8 mouse cellular contexts compared by ENCODE assay signal in genomic region chr13:59770847-59771246, GRCm38 (mm10). TPM values are rescaled to one million over a fixed set of nuclear protein-coding genes. Genes with fewer than 3 reads are reported as not detected.
DNase-seq lines count a peak whose midpoint lies in the region; ATAC-seq lines count a peak whose summit lies in the region.

No protein-coding gene starts in this region.

- H3K9ac ChIP-seq in embryonic facial prominence, embryonic 12.5 days: peak overlapping the region; percentile 24; the same call in 1 of the 2 replicates
- peak overlapping the region; percentile 31; the same call in 1 of the 2 replicates for H3K9ac ChIP-seq in hindbrain, embryonic 16.5 days (ENCODE audit: low read depth, low read length)

- H3K9me3 ChIP-seq in embryonic facial prominence, embryonic 12.5 days: no peaks in the 10 kb centered on the region
- H3K9me3 ChIP-seq in hindbrain, embryonic 16.5 days (ENCODE audit: control insufficient read depth, low read length): no peaks in the 10 kb centered on the region
- H3K9me3 ChIP-seq in midbrain, embryonic 10.5 days (replicated peaks): no peaks in the 10 kb centered on the region

- H3K27ac ChIP-seq in embryonic facial prominence, embryonic 12.5 days: peak overlapping the region; percentile 94
- H3K27ac ChIP-seq in hindbrain, embryonic 16.5 days (ENCODE audit: low read depth, low read length): peak overlapping the region; percentile 99
- peak overlapping the region; percentile 95 for H3K27ac ChIP-seq in midbrain, embryonic 10.5 days (replicated peaks)

- no peak overlapping the region for H3K4me3 ChIP-seq in embryonic facial prominence, embryonic 12.5 days
- H3K4me3 ChIP-seq in hindbrain, embryonic 16.5 days (ENCODE audit: low read length): peak overlapping the region; percentile 95; the same call in 1 of the 2 replicates
- peak overlapping the region; percentile 84 for H3K4me3 ChIP-seq in midbrain, embryonic 10.5 days

- H3K4me2 ChIP-seq in embryonic facial prominence, embryonic 12.5 days (replicated peaks): peak overlapping the region; percentile 75
- H3K4me2 ChIP-seq in hindbrain, embryonic 16.5 days (ENCODE audit: low read length): peak overlapping the region; percentile 79

- peaks cover 27% of the 10 kb centered on the region for H3K36me3 ChIP-seq in embryonic facial prominence, embryonic 12.5 days
- peaks cover 10% of the 10 kb centered on the region for H3K36me3 ChIP-seq in hindbrain, embryonic 16.5 days (ENCODE audit: control insufficient read depth, insufficient read depth, low read length)
- H3K36me3 ChIP-seq in midbrain, embryonic 10.5 days: peaks cover 51% of the 10 kb centered on the region

- WGBS in embryonic facial prominence, embryonic 12.5 days: 73% methylated on average over 9 of the region's 9 CpGs
- 73% methylated on average over 9 of the region's 9 CpGs for WGBS in hindbrain, embryonic 16.5 days
- WGBS in midbrain, embryonic 10.5 days: 76% methylated on average over 9 of the region's 9 CpGs

- no peak for ATAC-seq in embryonic facial prominence, embryonic 12.5 days (ENCODE audit: insufficient number of reproducible peaks, insufficient read depth, low FRiP score, low TSS enrichment)
- ATAC-seq in hindbrain, embryonic 16.5 days: no peak
- ATAC-seq in granulocyte monocyte progenitor cell, adult 5-6 weeks (replicated peaks; ENCODE audit: poor library complexity, severe bottlenecking): no peak

- H3K27me3 ChIP-seq in embryonic facial prominence, embryonic 12.5 days: no peaks in the 10 kb centered on the region
- H3K27me3 ChIP-seq in hindbrain, embryonic 16.5 days (replicated peaks; ENCODE audit: control insufficient read depth, insufficient read depth, low read length): no peaks in the 10 kb centered on the region
- H3K27me3 ChIP-seq in midbrain, embryonic 10.5 days (ENCODE audit: low read depth, poor library complexity, severe bottlenecking): no peaks in the 10 kb centered on the region

- H3K4me1 ChIP-seq in embryonic facial prominence, embryonic 12.5 days: peaks cover 29% of the 10 kb centered on the region
- peaks cover 33% of the 10 kb centered on the region for H3K4me1 ChIP-seq in hindbrain, embryonic 16.5 days (ENCODE audit: control insufficient read depth, insufficient read depth, low read depth, low read length)
- peaks cover 43% of the 10 kb centered on the region for H3K4me1 ChIP-seq in midbrain, embryonic 10.5 days

- DNase-seq in cerebellum, postnatal 10 days: peak; percentile 21 to 39
- no peak for DNase-seq in cerebellum, adult 11 months
- peak; percentile 10 to 12 for DNase-seq in B cell, adult 2 months
- DNase-seq in midbrain, embryonic 10.5 days (ENCODE audit: low spot score): no peak
- DNase-seq in ovary, adult 18-20 months (ENCODE audit: low spot score): no peak

RNA-seq across cellular contexts. Expression of gene Isca1, which starts 1.2 kb away (rescaled TPM):
- polyA plus RNA-seq in embryonic facial prominence, embryonic 12.5 days (2016; fragmentation: Nextera tagmentation; extraction: Ambion mirVana): 113 and 115 TPM in 2 replicates
- polyA plus RNA-seq in hindbrain, embryonic 16.5 days (2015; fragmentation: Nextera tagmentation; extraction: Ambion mirVana): 168 and 172 TPM in 2 replicates
- 103 and 110 TPM in 2 replicates for polyA plus RNA-seq in midbrain, embryonic 10.5 days (2016; fragmentation: Nextera tagmentation; extraction: Ambion mirVana)
- total RNA-seq in granulocyte monocyte progenitor cell, adult 5-6 weeks (2014; fragmentation: Nextera tagmentation): 47.4 and 55.1 TPM in 2 replicates
- total RNA-seq in granulocyte monocyte progenitor cell, adult 5-6 weeks (2017): 23.4 and 25.8 TPM in 2 replicates

RNA-seq across cellular contexts. Expression of gene Gm49354, which starts 11.2 kb away (rescaled TPM):
- polyA plus RNA-seq in embryonic facial prominence, embryonic 12.5 days (2016; fragmentation: Nextera tagmentation; extraction: Ambion mirVana): not detected in 2 replicates
- not detected in 2 replicates for polyA plus RNA-seq in hindbrain, embryonic 16.5 days (2015; fragmentation: Nextera tagmentation; extraction: Ambion mirVana)
- polyA plus RNA-seq in midbrain, embryonic 10.5 days (2016; fragmentation: Nextera tagmentation; extraction: Ambion mirVana): not detected in 2 replicates
- total RNA-seq in granulocyte monocyte progenitor cell, adult 5-6 weeks (2014; fragmentation: Nextera tagmentation): not detected in 2 replicates
- not detected in 2 replicates for total RNA-seq in granulocyte monocyte progenitor cell, adult 5-6 weeks (2017)

RNA-seq across cellular contexts. Expression of gene 1700014D04Rik, which starts 24.3 kb away (rescaled TPM):
- 0.32 TPM in 1 of 2 replicates, not detected in the other for polyA plus RNA-seq in embryonic facial prominence, embryonic 12.5 days (2016; fragmentation: Nextera tagmentation; extraction: Ambion mirVana)
- 0.07 and 0.19 TPM in 2 replicates for polyA plus RNA-seq in hindbrain, embryonic 16.5 days (2015; fragmentation: Nextera tagmentation; extraction: Ambion mirVana)
- polyA plus RNA-seq in midbrain, embryonic 10.5 days (2016; fragmentation: Nextera tagmentation; extraction: Ambion mirVana): 0.04 and 0.30 TPM in 2 replicates
- not detected in 2 replicates for total RNA-seq in granulocyte monocyte progenitor cell, adult 5-6 weeks (2014; fragmentation: Nextera tagmentation)
- not detected in 2 replicates for total RNA-seq in granulocyte monocyte progenitor cell, adult 5-6 weeks (2017)

RNA-seq across cellular contexts. Expression of gene Spata31d1d, which starts 39.3 kb away (rescaled TPM):
- not detected in 2 replicates for polyA plus RNA-seq in embryonic facial prominence, embryonic 12.5 days (2016; fragmentation: Nextera tagmentation; extraction: Ambion mirVana)
- polyA plus RNA-seq in hindbrain, embryonic 16.5 days (2015; fragmentation: Nextera tagmentation; extraction: Ambion mirVana): not detected in 2 replicates
- not detected in 2 replicates for polyA plus RNA-seq in midbrain, embryonic 10.5 days (2016; fragmentation: Nextera tagmentation; extraction: Ambion mirVana)
- total RNA-seq in granulocyte monocyte progenitor cell, adult 5-6 weeks (2014; fragmentation: Nextera tagmentation): not detected in 2 replicates
- total RNA-seq in granulocyte monocyte progenitor cell, adult 5-6 weeks (2017): not detected in 2 replicates

RNA-seq across cellular contexts. Expression of gene Tut7, which starts 52.1 kb away (rescaled TPM):
- polyA plus RNA-seq in embryonic facial prominence, embryonic 12.5 days (2016; fragmentation: Nextera tagmentation; extraction: Ambion mirVana): 47.8 and 57.0 TPM in 2 replicates
- polyA plus RNA-seq in hindbrain, embryonic 16.5 days (2015; fragmentation: Nextera tagmentation; extraction: Ambion mirVana): 35.9 and 42.3 TPM in 2 replicates
- 34.8 and 44.6 TPM in 2 replicates for polyA plus RNA-seq in midbrain, embryonic 10.5 days (2016; fragmentation: Nextera tagmentation; extraction: Ambion mirVana)
- 63.9 and 77.9 TPM in 2 replicates for total RNA-seq in granulocyte monocyte progenitor cell, adult 5-6 weeks (2014; fragmentation: Nextera tagmentation)
- 114 and 117 TPM in 2 replicates for total RNA-seq in granulocyte monocyte progenitor cell, adult 5-6 weeks (2017)

Comparison
In these comparisons a context has a peak if more than half of its experiments do, and no peak if none do; other contexts are left out.
1. DNase-seq: peak in cerebellum, postnatal 10 days (2 of 2) and B cell, adult 2 months (2 of 2); none in cerebellum, adult 11 months (single experiment), midbrain, embryonic 10.5 days (single experiment) and ovary, adult 18-20 months (single experiment).
2. Peak in every context shown above with its lines, with median percentiles within 50 percentile points of each other: H3K27ac ChIP-seq.